Mouse (Mus musculus) megakaryocyte, adult 5-6 weeks (primary cell): ENCODE measurements at regions not wholly inside any gene's neighbourhood (a gene's known extent, or its start where the extent isn't known, plus 50 kb on each side); places are given as distances from the start of the nearest gene placed in this dataset.
"Not testable (repeated sequence)": the region's sequence is repeated elsewhere in the genome, so short reads cannot be mapped to it uniquely, and the experiment has no call there.

Source experiments
- ATAC-seq: 2 replicates; pipeline ENCODE4 v1.8.0; 2016; ENCODE audit warnings: mild to moderate bottlenecking, inconsistent platforms; ENCODE audit not compliant: poor library complexity, severe bottlenecking

- no peak for ATAC-seq
Observed at GRCm38 (mm10) chr8:90058631-90059166, 289.4 kb downstream of the Tox3 start.

DNA sequence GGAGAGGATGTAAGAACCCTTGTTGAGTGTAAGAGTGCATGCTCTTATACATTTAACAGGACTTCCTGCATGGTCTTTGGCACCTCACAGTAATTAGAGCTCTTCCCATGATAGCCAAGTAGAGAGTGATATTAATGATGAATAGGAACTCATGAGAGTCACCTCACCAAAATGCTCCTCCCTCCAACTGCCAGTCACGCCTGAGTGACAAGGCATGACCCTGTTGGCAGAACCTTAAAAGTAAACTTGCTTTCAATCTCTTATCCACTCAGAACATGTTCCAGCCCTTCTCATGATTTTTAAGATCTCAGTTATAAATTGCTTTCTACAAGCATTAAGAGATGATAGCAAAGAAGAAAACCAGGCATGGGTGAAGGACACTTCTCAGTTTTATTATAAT is 291.8 kb downstream of the Tox3 start:
- ATAC-seq, result no peak

DNA sequence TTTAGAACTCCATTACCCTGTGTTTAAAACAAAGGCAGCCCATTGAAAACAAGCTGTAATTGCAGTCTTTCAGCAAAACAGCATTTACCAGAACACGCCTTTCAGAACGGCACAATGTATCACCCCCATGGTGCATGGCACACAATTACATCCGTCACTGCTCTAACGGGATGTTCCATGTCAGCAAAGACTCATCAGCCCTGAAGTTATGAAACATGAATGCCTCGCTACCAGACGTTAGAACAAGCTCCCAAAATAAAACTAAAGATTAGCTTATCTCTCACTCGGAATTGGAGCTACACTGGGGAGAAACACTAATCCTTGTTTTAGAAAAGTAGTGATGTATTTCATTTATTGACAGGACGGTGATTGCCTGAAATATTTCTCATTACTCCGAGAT is 301.4 kb downstream of the Tox3 start:
- ATAC-seq, result no peak

GRCm38 (mm10) chr8:90036436-90036835 is 311.7 kb downstream of the Tox3 start:
- no peak for ATAC-seq

DNA sequence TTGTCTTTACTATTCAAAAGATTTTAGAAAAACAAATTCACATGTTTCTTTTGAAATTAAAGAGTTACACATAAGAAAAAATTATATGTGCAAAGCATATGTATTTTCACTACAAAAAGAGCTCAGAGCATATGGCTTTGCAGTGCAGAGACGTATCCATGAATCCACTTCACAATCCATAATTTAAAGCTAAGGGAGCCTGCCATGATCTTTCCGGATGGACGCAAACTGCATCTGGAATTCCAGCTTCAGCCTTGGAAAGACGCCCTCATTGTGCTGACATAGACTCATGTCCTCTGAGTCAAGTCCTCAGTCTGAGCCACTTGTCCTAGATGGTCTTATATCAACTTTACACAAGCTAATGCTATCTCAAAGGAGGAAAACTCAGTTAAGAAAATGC is 315.6 kb downstream of the Tox3 start:
- ATAC-seq, result no peak

DNA sequence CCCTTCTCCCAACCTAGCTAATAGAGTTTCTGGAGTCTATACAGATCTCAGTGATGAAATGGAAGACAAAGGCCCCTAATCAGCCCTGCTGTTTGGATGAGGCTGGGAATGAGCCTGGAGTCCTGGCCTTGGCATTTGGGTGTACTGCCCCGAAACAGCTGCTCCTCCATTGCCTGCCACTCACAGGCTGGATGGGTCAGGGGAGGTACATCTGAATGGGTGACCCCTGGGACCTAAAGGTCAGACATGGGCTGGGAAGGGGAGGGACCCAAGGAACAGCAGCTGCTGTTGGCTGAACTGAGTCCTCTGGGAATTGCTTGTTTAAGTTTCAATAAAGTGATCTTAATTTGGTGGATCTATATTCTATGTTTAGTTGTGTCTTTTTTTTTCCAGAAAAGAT is 316.9 kb downstream of the Tox3 start:
- no peak for ATAC-seq

DNA sequence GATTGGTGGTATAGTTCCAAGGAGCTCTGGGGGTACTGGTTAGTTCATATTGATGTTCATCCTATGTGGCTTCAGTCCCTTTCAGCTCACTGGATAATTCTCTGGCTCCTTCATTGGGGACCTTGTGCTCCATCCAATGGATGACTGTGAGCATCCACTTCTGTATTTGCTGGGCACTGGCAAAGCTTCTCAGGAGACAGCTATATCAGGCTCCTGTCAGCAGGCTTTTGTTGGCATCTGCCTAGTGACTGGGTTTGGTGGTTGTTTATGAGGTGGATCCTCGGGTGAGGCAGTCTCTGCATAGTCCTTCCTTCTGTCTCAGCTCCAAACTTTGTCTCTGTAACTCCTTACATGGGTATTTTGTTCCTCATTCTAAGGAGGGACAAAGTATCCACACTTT is 330.2 kb downstream of the Tox3 start:
- ATAC-seq, result not testable (repeated sequence)

GRCm38 (mm10) chr8:90013755-90014154 is 334.4 kb downstream of the Tox3 start:
- ATAC-seq, result no peak

- ATAC-seq, result no peak
Observed at GRCm38 (mm10) chr8:90011682-90012409, 336.3 kb downstream of the Tox3 start.

DNA sequence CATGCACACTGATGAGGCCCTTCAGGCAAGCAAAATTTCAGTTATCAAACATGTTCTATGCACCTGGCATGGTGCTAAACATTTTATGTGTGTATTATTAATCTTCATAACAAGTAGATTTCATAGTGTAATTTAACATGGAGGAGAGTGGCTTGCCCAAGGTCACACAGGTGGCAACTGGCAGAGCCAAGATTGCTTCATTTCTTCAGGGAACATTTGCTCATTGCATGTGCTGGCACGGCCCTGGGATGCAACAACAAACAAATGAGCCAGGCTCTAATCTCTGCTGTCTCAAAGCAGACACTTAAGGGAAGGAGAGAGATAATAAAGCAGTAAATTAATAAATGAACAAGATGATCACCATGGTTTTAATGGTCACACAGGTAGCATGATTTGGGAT is 338.7 kb downstream of the Tox3 start:
- ATAC-seq, result no peak

DNA sequence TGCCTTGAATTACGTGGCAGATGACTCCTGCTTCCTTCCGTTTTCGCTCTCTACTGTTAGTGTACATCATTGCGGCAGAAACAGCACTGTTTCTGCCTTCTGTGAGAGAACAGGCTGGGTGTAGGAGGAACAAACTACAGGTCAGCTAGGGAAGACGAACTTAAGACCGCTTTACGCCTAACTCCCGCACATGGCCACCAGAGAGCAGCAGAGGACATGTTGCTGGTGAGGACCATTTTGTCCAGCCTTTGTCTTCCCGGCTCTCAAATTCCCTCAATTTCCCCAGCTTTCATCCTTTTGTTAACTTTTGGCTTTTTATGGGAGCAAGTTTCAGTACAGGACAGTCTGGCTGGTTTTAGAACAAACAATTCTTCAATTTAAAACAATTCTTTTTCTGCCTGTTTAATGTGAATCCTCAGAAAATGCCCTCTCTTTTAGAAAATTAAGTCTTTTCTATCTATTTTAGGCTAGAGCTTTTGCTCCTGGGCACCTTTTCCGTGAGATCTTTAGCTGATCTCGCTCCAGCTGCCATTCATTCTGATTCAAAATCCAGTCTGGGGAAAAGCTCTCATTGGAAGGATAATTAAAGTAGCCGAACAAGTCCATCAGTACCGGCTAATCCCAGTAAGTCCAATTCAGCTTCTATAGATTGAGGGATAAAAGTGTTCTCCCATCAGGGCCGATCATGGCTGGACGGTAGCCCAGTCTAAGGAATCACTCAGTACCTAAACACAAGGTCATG is 347.1 kb downstream of the Tox3 start:
- peak; percentile 56 for ATAC-seq

DNA sequence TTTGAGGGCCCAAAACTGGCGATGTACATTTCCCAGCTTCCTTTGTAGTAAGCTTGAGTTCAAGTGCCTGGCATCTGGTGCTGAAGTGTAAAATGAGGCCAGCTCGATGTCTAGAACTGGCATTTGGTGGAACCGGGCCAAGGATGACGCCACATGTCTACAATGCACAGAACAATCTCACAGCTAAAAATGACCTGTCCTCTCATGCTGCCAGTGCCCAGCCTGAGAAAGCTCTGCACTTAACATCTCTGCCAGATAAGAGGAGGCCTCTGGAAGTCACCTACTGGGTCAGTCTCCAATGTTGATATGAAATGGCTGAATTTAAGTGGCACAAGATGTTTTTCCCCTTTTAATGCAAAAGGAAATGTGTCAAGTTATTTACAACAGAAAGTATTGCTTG is 354.4 kb downstream of the Tox3 start:
- no peak for ATAC-seq

DNA sequence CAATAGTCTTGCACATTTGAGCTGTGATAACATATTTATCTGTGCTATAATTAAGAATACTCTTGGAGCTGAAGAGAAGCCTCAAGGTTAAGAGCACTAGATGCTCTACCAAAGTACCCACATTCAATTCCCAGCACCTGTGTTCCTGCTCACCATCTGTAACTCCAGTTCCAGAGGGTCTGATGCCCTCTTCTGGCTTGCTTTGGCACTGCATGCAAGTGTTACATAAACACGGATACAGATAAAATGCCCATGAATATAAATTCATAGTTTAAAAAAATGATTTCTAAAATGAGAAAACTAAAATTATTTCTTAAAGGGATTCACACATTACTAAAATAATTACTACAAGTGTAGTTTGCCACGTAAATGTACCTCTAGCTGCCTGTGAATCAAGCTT is 364.3 kb downstream of the Tox3 start:
- no peak for ATAC-seq

GRCm38 (mm10) chr8:89982551-89982950 is 365.6 kb downstream of the Tox3 start:
- no peak for ATAC-seq

DNA sequence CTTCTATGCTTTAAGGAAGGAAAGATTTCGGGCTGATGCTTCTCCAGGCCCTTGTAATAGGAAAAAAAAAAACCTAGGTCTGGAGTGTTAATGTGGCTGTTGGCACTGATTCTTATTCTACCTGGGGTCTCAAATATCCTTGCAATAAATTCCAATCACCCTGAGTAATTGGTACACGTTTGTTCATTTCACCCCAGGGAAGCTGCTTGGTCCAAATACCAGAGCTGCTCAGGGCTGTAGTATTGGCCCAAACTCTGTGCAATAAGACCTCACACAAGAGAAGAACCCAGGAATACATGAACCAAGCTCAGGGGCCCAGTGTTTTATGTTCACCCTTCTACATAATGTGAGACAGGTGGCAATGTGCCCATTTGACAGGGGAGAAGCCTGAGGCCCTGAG is 366.8 kb downstream of the Tox3 start:
- ATAC-seq, result no peak

GRCm38 (mm10) chr8:89980441-89980840 is 367.7 kb downstream of the Tox3 start:
- no peak for ATAC-seq

DNA sequence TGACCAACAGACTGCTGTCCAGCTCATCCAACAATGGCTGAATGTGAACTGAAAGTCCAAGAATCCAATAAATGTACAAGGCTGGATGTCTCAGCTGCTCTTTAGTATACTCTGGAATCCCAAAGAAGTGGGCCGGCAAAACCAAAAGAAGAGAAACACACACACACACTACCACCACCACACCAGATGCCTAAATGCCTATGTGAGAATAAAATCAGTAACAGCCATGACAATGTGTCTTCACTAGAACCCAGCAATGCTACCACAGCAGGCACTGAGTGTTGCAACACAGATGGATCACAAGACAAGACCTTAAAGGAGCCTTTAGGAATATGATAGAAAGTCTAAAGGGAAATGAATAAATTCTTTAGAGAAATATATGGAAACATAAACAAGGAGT is 385.3 kb downstream of the Tox3 start:
- no peak for ATAC-seq

- ATAC-seq, result no peak
Observed at GRCm38 (mm10) chr8:89957486-89957885, 390.7 kb downstream of the Tox3 start.

- ATAC-seq, result no peak
Observed at GRCm38 (mm10) chr8:89956482-89957020, 391.6 kb downstream of the Tox3 start.

DNA sequence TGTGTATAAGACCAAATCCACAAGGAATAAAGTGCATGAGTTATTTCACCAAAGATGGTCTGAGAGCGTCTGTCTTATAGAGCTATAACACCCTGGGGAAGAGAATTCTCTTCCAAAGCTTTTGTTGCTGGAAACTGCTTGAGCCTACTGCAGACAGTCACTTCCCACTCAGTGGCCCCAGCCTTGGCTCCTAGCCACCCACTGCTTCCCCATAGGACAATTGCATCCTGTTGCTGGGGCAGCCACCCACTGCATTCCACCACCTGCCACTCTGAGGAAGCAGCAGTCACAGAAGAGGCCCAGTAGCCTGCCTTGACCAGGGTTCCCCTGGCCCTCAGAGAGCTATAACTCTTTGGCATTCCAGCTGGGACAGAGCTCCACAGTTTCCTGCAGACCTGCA is 409.3 kb downstream of the Tox3 start:
- ATAC-seq, result no peak

DNA sequence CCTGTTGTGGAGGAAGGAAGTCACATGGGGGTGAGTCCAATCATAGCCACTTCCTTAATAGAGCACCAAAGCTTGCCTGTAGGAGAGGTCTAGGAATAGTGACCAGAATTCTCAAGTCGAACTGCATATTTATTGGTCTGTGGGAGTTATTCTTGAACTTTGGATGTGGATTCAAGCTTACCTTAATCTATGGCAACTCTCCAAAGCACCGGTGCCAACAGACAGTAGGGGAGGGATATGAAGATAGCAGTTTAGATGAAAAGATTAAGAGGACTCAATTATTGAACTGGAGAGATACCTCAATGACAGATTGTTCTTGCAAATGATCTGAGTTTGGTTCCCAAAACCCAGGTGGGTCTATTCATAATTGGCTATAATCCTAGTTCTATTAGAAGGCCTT is 413.6 kb downstream of the Tox3 start:
- ATAC-seq, result no peak

GRCm38 (mm10) chr8:89926666-89927232 is 421.4 kb downstream of the Tox3 start:
- ATAC-seq, result no peak
